Mouse (Mus musculus) ES-Bruce4 (cell line): Measurements from ENCODE around the gene Stxbp5.

ENCODE experiments used
- EP300 ChIP-seq: IDR thresholded peaks from 2 replicates; pipeline ENCODE4 v1.6.1; 2011; ENCODE audit warnings: low read depth, low read length; ENCODE audit not compliant: insufficient read depth
- POLR2A ChIP-seq: IDR thresholded peaks from one replicate; pipeline ENCODE4 v1.8.1; 2011; ENCODE audit warnings: low read length; ENCODE audit not compliant: insufficient read depth

- TF ChIP-seq EP300, result no peak
- TF ChIP-seq POLR2A, result no peak
Measured at GRCm38 (mm10) chr10:9722519-9723303, 178.2 kb downstream of the Stxbp5 start.
